Mouse (Mus musculus) urinary bladder, postnatal 14 days (tissue): ENCODE results near the gene Taf12.
A peak's percentile ranks its signal among the peaks of the same experiment; 100 is the strongest.

Experiments used
- DNase-seq: peaks from one replicate; pipeline ENCODE4 v3.0.0; 2021; ENCODE audit warnings: low spot score

Gene Taf12

GRCm38 (mm10) chr4:132311209-132311608 lies 37.0 kb downstream of the Taf12 start:
- DNase-seq: no peak

GRCm38 (mm10) chr4:132311801-132312200 lies 37.6 kb downstream of the Taf12 start:
- no peak for DNase-seq

- no peak for DNase-seq
Observed at GRCm38 (mm10) chr4:132312627-132313026, 38.5 kb downstream of the Taf12 start.

GRCm38 (mm10) chr4:132315711-132316110 lies 41.5 kb downstream of the Taf12 start:
- no peak for DNase-seq

- DNase-seq: no peak
Observed at GRCm38 (mm10) chr4:132326481-132326880, 52.3 kb downstream of the Taf12 start.

GRCm38 (mm10) chr4:132328391-132328982 lies 54.3 kb downstream of the Taf12 start:
- DNase-seq: no peak

- peak; percentile 91 for DNase-seq
Observed at GRCm38 (mm10) chr4:132329115-132329834, 55.1 kb downstream of the Taf12 start, which contains the start of gene Trnau1ap. TSS of gene Trnau1ap (minus strand) at chr4:132329538.

GRCm38 (mm10) chr4:132329835-132330354 lies 55.7 kb downstream of the Taf12 start:
- DNase-seq: no peak

- no peak for DNase-seq
Observed at GRCm38 (mm10) chr4:132331960-132332359, 57.8 kb downstream of the Taf12 start.

GRCm38 (mm10) chr4:132332880-132333279 lies 58.7 kb downstream of the Taf12 start:
- DNase-seq: no peak

- DNase-seq: no peak
Observed at GRCm38 (mm10) chr4:132338943-132339342, 64.8 kb downstream of the Taf12 start.

- no peak for DNase-seq
Observed at GRCm38 (mm10) chr4:132341451-132341850, 67.3 kb downstream of the Taf12 start.

- DNase-seq: no peak
Observed at GRCm38 (mm10) chr4:132344403-132345134, 70.4 kb downstream of the Taf12 start.
